Mouse (Mus musculus): ENCODE measurements around the gene Gm20696. TPM values are rescaled to one million over a fixed set of nuclear protein-coding genes. Genes with fewer than 3 reads are reported as not detected.

Gm20696 gene
- polyA plus RNA-seq, 1 experiment from 2014 or later, result 2.7 TPM

DNA sequence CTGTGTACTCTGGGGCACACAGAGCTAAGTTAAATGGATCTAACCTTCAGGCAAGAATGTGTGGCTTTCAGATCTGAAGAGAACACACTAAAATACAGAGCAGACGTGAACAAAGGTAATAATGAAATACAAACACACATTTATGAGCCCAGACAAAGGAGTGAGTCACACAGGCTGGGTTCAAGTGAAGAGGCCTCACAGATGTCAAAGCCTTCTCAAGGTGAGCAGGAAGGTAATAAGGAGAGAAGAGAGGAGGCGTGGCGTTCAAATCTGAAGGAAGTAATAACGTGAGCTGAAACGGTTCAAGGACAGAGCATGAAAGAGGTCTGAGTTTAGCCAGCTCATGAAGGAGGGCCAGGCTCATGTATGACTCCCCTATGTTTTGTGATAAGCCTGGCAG lies 445.4 kb downstream of the Gm20696 start:
- Histone ChIP-seq H3K4me1 (replicated peaks) (peaks cover 20% of the 10 kb centered on the region), H3K9me3 (no peaks in the 10 kb centered on the region), H3K4me3 (no peak overlapping the region), H3K36me3 (no peaks in the 10 kb centered on the region), H3K27me3 (no peaks in the 10 kb centered on the region), H3K9ac (no peak overlapping the region), H3K4me2 (no peak overlapping the region), H3K27ac (replicated peaks) (no peak overlapping the region)
- WGBS, result 89% methylated on average over 5 of the region's 5 CpGs
- ATAC-seq (ENCODE audit: low read depth), result no peak

DNA sequence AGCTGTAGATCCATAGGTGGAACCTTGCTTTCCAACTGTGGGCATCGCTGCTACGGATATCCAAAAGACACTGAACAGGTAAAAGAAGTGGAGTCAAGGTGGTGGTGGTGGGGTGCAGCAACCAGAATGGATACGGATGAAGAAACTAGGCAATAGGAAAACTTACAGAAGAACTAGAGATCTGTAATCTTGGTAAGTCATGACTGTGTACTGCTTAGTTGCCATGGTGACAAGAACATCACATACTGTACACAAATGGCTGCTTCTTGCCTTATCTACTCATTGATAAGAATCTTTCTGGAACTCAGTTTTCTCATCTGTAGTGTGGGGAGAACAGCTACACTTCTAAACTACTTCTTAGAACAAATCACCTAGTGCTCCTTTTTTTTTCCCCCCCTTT lies 446.1 kb downstream of the Gm20696 start:
- Histone ChIP-seq H3K4me3 (no peak overlapping the region), H3K4me1 (replicated peaks) (peaks cover 20% of the 10 kb centered on the region), H3K9me3 (no peaks in the 10 kb centered on the region), H3K9ac (no peak overlapping the region), H3K4me2 (no peak overlapping the region), H3K36me3 (no peaks in the 10 kb centered on the region), H3K27ac (replicated peaks) (no peak overlapping the region), H3K27me3 (no peaks in the 10 kb centered on the region)
- 92% methylated on average over 3 of the region's 3 CpGs for WGBS
- no peak for ATAC-seq (ENCODE audit: low read depth)

- Histone ChIP-seq H3K36me3 (no peaks in the 10 kb centered on the region), H3K9me3 (no peaks in the 10 kb centered on the region), H3K9ac (no peak overlapping the region), H3K4me2 (no peak overlapping the region), H3K27ac (replicated peaks) (no peak overlapping the region), H3K4me3 (no peak overlapping the region), H3K27me3 (no peaks in the 10 kb centered on the region), H3K4me1 (replicated peaks) (peaks cover 14% of the 10 kb centered on the region)
- 53% methylated on average over 2 of the region's 2 CpGs for WGBS
- ATAC-seq (ENCODE audit: low read depth), result no peak
Measured at GRCm38 (mm10) chr6:99217846-99218245, 448.8 kb downstream of the Gm20696 start.

- Histone ChIP-seq H3K4me1 (replicated peaks) (peaks cover 14% of the 10 kb centered on the region), H3K4me2 (no peak overlapping the region), H3K36me3 (no peaks in the 10 kb centered on the region), H3K27me3 (no peaks in the 10 kb centered on the region), H3K4me3 (no peak overlapping the region), H3K9me3 (no peaks in the 10 kb centered on the region), H3K27ac (replicated peaks) (no peak overlapping the region), H3K9ac (no peak overlapping the region)
- 59% methylated on average over 6 of the region's 7 CpGs for WGBS
- ATAC-seq (ENCODE audit: low read depth), result no peak
Measured at GRCm38 (mm10) chr6:99217155-99217554, 449.4 kb downstream of the Gm20696 start.

DNA sequence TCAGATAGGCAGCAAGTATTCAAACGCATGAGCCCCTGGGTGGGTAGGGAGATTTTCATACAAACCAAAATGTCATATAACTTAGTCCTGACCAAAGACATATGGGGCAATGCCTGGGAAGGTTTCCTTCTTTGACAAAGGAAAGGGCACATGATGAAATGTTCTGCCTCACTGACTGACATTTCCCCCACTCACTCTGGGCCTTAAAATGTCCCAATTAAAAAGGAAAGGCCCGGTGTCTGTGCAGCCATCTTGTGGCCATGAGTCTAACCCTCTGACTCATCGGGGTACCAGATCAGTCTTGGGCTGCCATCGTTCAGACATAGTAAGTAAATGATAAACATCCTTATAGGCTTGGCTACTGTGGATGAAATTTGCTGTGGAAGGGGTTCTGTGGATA lies 454.1 kb downstream of the Gm20696 start:
- WGBS, result 90% methylated on average over 4 of the region's 4 CpGs
- H3K4me1 ChIP-seq (replicated peaks), result peaks cover 14% of the 10 kb centered on the region

GRCm38 (mm10) chr6:99211663-99212333 lies 454.8 kb downstream of the Gm20696 start:
- no peaks in the 10 kb centered on the region for H3K9me3 ChIP-seq
- H3K27me3 ChIP-seq, result no peaks in the 10 kb centered on the region; the same call in 1 of the 2 replicates
- H3K9ac ChIP-seq, result no peak overlapping the region
- no peak overlapping the region for H3K4me2 ChIP-seq
- ATAC-seq (ENCODE audit: low read depth), result no peak
- peaks cover 14% of the 10 kb centered on the region for H3K4me1 ChIP-seq (replicated peaks)
- 81% methylated on average over 5 of the region's 5 CpGs for WGBS
- no peak overlapping the region for H3K27ac ChIP-seq (replicated peaks)
- H3K36me3 ChIP-seq, result no peaks in the 10 kb centered on the region
- H3K4me3 ChIP-seq, result no peak overlapping the region

More for the DNA sequence above, 454.1 kb downstream of the Gm20696 start:
- no peak for ATAC-seq (ENCODE audit: low read depth)
- no peak overlapping the region for H3K27ac ChIP-seq (replicated peaks)
- no peaks in the 10 kb centered on the region; the same call in 1 of the 2 replicates for H3K27me3 ChIP-seq
- H3K9ac ChIP-seq, result no peak overlapping the region
- no peaks in the 10 kb centered on the region for H3K9me3 ChIP-seq
- no peak overlapping the region for H3K4me3 ChIP-seq
- no peaks in the 10 kb centered on the region for H3K36me3 ChIP-seq
- H3K4me2 ChIP-seq, result no peak overlapping the region

DNA sequence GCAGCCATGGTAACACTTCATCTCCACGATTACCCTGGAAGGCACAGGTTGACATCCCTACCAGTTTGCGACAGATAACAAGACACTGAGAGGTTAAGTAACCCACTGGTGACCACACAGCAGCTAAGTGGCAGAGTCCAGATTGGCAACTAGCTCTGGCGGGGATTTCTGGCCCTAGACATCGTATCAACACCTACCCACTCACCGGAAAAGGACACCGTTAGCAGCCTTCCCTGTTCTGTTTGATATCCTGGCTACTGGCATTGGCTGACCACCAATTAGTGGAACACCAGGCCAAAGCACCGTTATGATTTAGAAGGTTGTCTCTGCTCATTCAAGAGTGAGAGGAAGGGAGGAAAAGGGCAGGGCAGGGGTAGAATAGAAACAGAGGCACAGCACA lies 456.4 kb downstream of the Gm20696 start:
- no peaks in the 10 kb centered on the region for H3K9me3 ChIP-seq
- H3K4me3 ChIP-seq, result no peak overlapping the region
- no peak for ATAC-seq (ENCODE audit: low read depth)
- H3K27me3 ChIP-seq, result peaks cover 4% of the 10 kb centered on the region; the same call in 1 of the 2 replicates
- no peak overlapping the region for H3K4me2 ChIP-seq
- 82% methylated on average over 7 of the region's 7 CpGs for WGBS
- H3K36me3 ChIP-seq, result no peaks in the 10 kb centered on the region
- no peak overlapping the region for H3K9ac ChIP-seq
- no peak overlapping the region for H3K27ac ChIP-seq (replicated peaks)
- H3K4me1 ChIP-seq (replicated peaks), result peaks cover 26% of the 10 kb centered on the region

Small RNAs within 50 kb of the gene (microRNA-seq; reads per million reads assigned to microRNA genes)
- gene Gm22328, result not detected

Other genes with a start within 250 kb of the Gm20696 start
- gene Foxp1, start 144.1 kb downstream of the Gm20696 start, polyA plus RNA-seq (2015; fragmentation: Nextera tagmentation; extraction: Ambion mirVana), result 73.2 and 74.0 TPM in 2 replicates
- 9.1 and 9.3 TPM in 2 replicates for gene Eif4e3, start within 50 bp of the Gm20696 start, polyA plus RNA-seq (2015; fragmentation: Nextera tagmentation; extraction: Ambion mirVana)
- gene Gpr27, start 25.9 kb upstream of the Gm20696 start, polyA plus RNA-seq (2015; fragmentation: Nextera tagmentation; extraction: Ambion mirVana), result 11.3 and 13.3 TPM in 2 replicates
- gene Prok2, start 59.6 kb upstream of the Gm20696 start, polyA plus RNA-seq (2015; fragmentation: Nextera tagmentation; extraction: Ambion mirVana), result not detected in 2 replicates